Mouse (Mus musculus) heart, adult 2 months (tissue): ENCODE measurements around the gene Maml3. TPM values are rescaled to one million over a fixed set of nuclear protein-coding genes. Genes with fewer than 3 reads are reported as not detected.

Source experiments
- DNase-seq, 2 experiments: peaks; one replicate each; pipeline ENCODE4 v3.0.0; 2021
- H3K27ac ChIP-seq: fragments of 200-600 bp; 2 replicates; pipeline ENCODE4 v1.8.1; 2022
- H3K27me3 ChIP-seq: fragments of 200-500 bp; 2 replicates; pipeline ENCODE4 v1.6.1; 2012; ENCODE audit warnings: mild to moderate bottlenecking, low read length, inconsistent platforms, mixed read lengths; ENCODE audit not compliant: control insufficient read depth, insufficient read depth
- H3K36me3 ChIP-seq: fragments of 200-500 bp; 2 replicates; pipeline ENCODE4 v1.6.1; 2012; ENCODE audit warnings: low read length, inconsistent platforms; ENCODE audit not compliant: control insufficient read depth, insufficient read depth
- H3K4me1 ChIP-seq: fragments of 200-500 bp; 2 replicates; pipeline ENCODE4 v1.6.1; 2011; ENCODE audit warnings: low read length; ENCODE audit not compliant: control insufficient read depth, insufficient read depth
- H3K4me3 ChIP-seq: fragments of 200-600 bp; 2 replicates; pipeline ENCODE4 v1.8.1; 2022
- H3K79me2 ChIP-seq: fragments of 200-500 bp; replicated peaks from 2 replicates; pipeline ENCODE4 v1.6.1; 2012; ENCODE audit warnings: mild to moderate bottlenecking, inconsistent platforms, low read length, moderate library complexity, mixed read lengths; ENCODE audit not compliant: control insufficient read depth, insufficient read depth
- H3K9ac ChIP-seq: fragments of 200-500 bp; 2 replicates; pipeline ENCODE4 v1.6.1; 2012; ENCODE audit warnings: low read depth, mild to moderate bottlenecking, control low read depth, inconsistent platforms, low read length, mixed read lengths
- CTCF ChIP-seq: fragments of 200-600 bp; IDR thresholded peaks from 2 replicates; pipeline ENCODE4 v1.8.1; 2022; ENCODE audit warnings: antibody characterized with exemption, mild to moderate bottlenecking, moderate library complexity
- EP300 ChIP-seq: fragments of 200-500 bp; IDR thresholded peaks from 2 replicates; pipeline ENCODE4 v1.6.1; 2011; ENCODE audit warnings: low read depth, low read length, control low read depth; ENCODE audit not compliant: insufficient read depth
- POLR2A ChIP-seq: fragments of 200-500 bp; IDR thresholded peaks from 2 replicates; pipeline ENCODE4 v1.6.1; 2011; ENCODE audit warnings: mild to moderate bottlenecking, low read depth, low read length, control low read depth; ENCODE audit not compliant: insufficient read depth
- WGBS: fragments of 180-500 bp; shearing (Covaris S2); methylation state at CpG from one replicate; pipeline ENCODE4 v1.1.7; 2018; 5-methylcytosine and 5-hydroxymethylcytosine counted together
- intact Hi-C: fragments of 180-260 bp; cut with DNase I; formaldehyde crosslinking; loops from one replicate; pipeline ENCODE4 v1.15.1; 2025
- polyA plus RNA-seq: library from polyadenylated mRNA; depleted of rRNA; stranded (reverse); fragments of >200 nt; gene quantifications from 2 replicates; pipeline ENCODE4 v1.2.3, GENCODE M21; 2012
- total RNA-seq, 2 experiments: library from RNA; stranded (reverse); gene quantifications; 2 replicates each; pipeline ENCODE4 v1.2.3; 2021

Gene Maml3
- total and polyA plus RNA-seq, 3 experiments: 1.9 to 2.8 (median 2.7) TPM

- WGBS: 86% methylated on average over 2 of the region's 2 CpGs
- Histone ChIP-seq H3K4me3 (no peak overlapping the region), H3K27ac (no peak overlapping the region), H3K27me3 (no peaks in the 10 kb centered on the region), H3K9ac (no peak overlapping the region), H3K4me1 (peaks cover 1% of the 10 kb centered on the region; the same call in 1 of the 2 replicates), H3K79me2 (no peaks in the 10 kb centered on the region), H3K36me3 (no peaks in the 10 kb centered on the region)
- intact Hi-C loops: no loop called here
- no peak for TF ChIP-seq POLR2A
- DNase-seq: no peak
These were observed 328.8 kb downstream of the Maml3 start for GRCm38 (mm10) chr3:51776018-51776611.

GRCm38 (mm10) chr3:51773587-51773986 lies 331.3 kb downstream of the Maml3 start:
- TF ChIP-seq CTCF (no peak), POLR2A (no peak), EP300 (no peak)
- H3K9ac ChIP-seq: no peak overlapping the region
- 84% methylated on average over 5 of the region's 5 CpGs for WGBS
- no peaks in the 10 kb centered on the region for H3K79me2 ChIP-seq
- no peak for DNase-seq
- no peaks in the 10 kb centered on the region for H3K27me3 ChIP-seq
- no peaks in the 10 kb centered on the region for H3K4me1 ChIP-seq
- intact Hi-C loops: no loop called here
- no peaks in the 10 kb centered on the region for H3K36me3 ChIP-seq
- no peak overlapping the region for H3K4me3 ChIP-seq
- no peak overlapping the region for H3K27ac ChIP-seq

- Histone ChIP-seq H3K27ac (no peak overlapping the region), H3K4me3 (no peak overlapping the region), H3K27me3 (no peaks in the 10 kb centered on the region), H3K9ac (no peak overlapping the region), H3K4me1 (no peaks in the 10 kb centered on the region), H3K79me2 (no peaks in the 10 kb centered on the region), H3K36me3 (no peaks in the 10 kb centered on the region)
- no peak for TF ChIP-seq POLR2A
- TF ChIP-seq CTCF: no peak
- TF ChIP-seq EP300: no peak
- intact Hi-C loops: no loop called here
- DNase-seq: no peak
- WGBS: 85% methylated on average over 9 of the region's 9 CpGs
These were observed 332.8 kb downstream of the Maml3 start for GRCm38 (mm10) chr3:51771839-51772630.

GRCm38 (mm10) chr3:51769196-51769595 lies 335.7 kb downstream of the Maml3 start:
- 85% methylated on average over 6 of the region's 6 CpGs for whole genome bisulfite sequencing
- DNase-seq: no peak
- TF ChIP-seq EP300: no peak
- no peak for TF ChIP-seq CTCF
- no peak for TF ChIP-seq POLR2A
- H3K9ac ChIP-seq: no peak overlapping the region
- no peak overlapping the region for H3K4me3 ChIP-seq
- no peaks in the 10 kb centered on the region for H3K4me1 ChIP-seq
- no peak overlapping the region for H3K27ac ChIP-seq
- H3K79me2 ChIP-seq: no peaks in the 10 kb centered on the region
- H3K36me3 ChIP-seq: no peaks in the 10 kb centered on the region
- H3K27me3 ChIP-seq: no peaks in the 10 kb centered on the region
- intact Hi-C loops: no loop called here

- no peak overlapping the region for H3K27ac ChIP-seq
- H3K27me3 ChIP-seq: no peaks in the 10 kb centered on the region
- no peaks in the 10 kb centered on the region for H3K4me1 ChIP-seq
- no peaks in the 10 kb centered on the region for H3K36me3 ChIP-seq
- intact Hi-C loops: no loop called here
- H3K79me2 ChIP-seq: no peaks in the 10 kb centered on the region
- DNase-seq: no peak
- H3K9ac ChIP-seq: no peak overlapping the region
- no peak overlapping the region for H3K4me3 ChIP-seq
- WGBS: 77% methylated on average over 12 of the region's 12 CpGs
- TF ChIP-seq CTCF: no peak
- no peak for TF ChIP-seq POLR2A
- TF ChIP-seq EP300: no peak
These were observed 339.5 kb downstream of the Maml3 start for GRCm38 (mm10) chr3:51765220-51765923.

GRCm38 (mm10) chr3:51764175-51764574 lies 340.7 kb downstream of the Maml3 start:
- 95% methylated on average over 3 of the region's 3 CpGs for WGBS

More at GRCm38 (mm10) chr3:51764175-51764574, 340.7 kb downstream of the Maml3 start:
- H3K4me3 ChIP-seq: no peak overlapping the region
- H3K9ac ChIP-seq: no peak overlapping the region
- no peaks in the 10 kb centered on the region for H3K27me3 ChIP-seq
- no peaks in the 10 kb centered on the region for H3K36me3 ChIP-seq
- intact Hi-C loops: no loop called here
- no peaks in the 10 kb centered on the region for H3K79me2 ChIP-seq
- no peak for TF ChIP-seq EP300
- no peak for TF ChIP-seq POLR2A
- no peak for TF ChIP-seq CTCF
- H3K27ac ChIP-seq: no peak overlapping the region
- no peaks in the 10 kb centered on the region for H3K4me1 ChIP-seq
- no peak for DNase-seq
